ENCODE assay signal across 12 mouse cellular contexts in genomic region chr12:91965937-91966336, GRCm38 (mm10).
"Had no signal": no experiment of that assay in that cellular context is flagged by ENCODE, and none has a peak within 500 bp of the region (broad histone marks: within the 10 kb centered on the region; RNA-seq: fewer than 3 reads in every experiment).

No protein-coding gene starts in this region.

- H3K9me3 ChIP-seq: limb, embryonic 12.5 days; liver, embryonic 13.5 days; midbrain, embryonic 13.5 days had no signal

- H3K27me3 ChIP-seq: limb, embryonic 12.5 days; liver, embryonic 13.5 days; midbrain, embryonic 13.5 days had no signal

- H3K27ac ChIP-seq: kidney, postnatal 0 days; layer of hippocampus, adult 2 months; limb, embryonic 12.5 days; liver, embryonic 13.5 days; midbrain, embryonic 13.5 days had no signal

- H3K4me3 ChIP-seq: layer of hippocampus, adult 2 months; limb, embryonic 12.5 days; liver, embryonic 13.5 days; midbrain, embryonic 13.5 days had no signal

- H3K4me1 ChIP-seq: liver, embryonic 13.5 days; midbrain, embryonic 13.5 days had no signal

- H3K36me3 ChIP-seq: limb, embryonic 12.5 days; liver, embryonic 13.5 days; midbrain, embryonic 13.5 days had no signal

- DNase-seq: kidney, adult 8-10 months; kidney, postnatal 4 days; liver; liver, embryonic 13.5 days; liver, postnatal 0 days; right cerebral cortex, adult 18-20 months; right cerebral cortex, postnatal 25 days; thymus, postnatal 36 days had no signal
